ENCODE assay signal across 28 mouse cellular contexts in genomic region chr14:107568496-107568895, GRCm38 (mm10).
DNase-seq lines count a peak whose midpoint lies in the region; ATAC-seq and TF ChIP-seq lines count a peak whose summit lies in the region.
"Had no signal": no experiment of that assay in that cellular context is flagged by ENCODE, and none has a peak within 500 bp of the region (broad histone marks: within the 10 kb centered on the region; RNA-seq: fewer than 3 reads in every experiment).

No protein-coding gene starts in this region.

- no peaks in the 10 kb centered on the region for H3K27me3 ChIP-seq in forebrain, embryonic 11.5 days (ENCODE audit: control insufficient read depth, insufficient read depth, low read length)
- no peaks in the 10 kb centered on the region for H3K27me3 ChIP-seq in forebrain, postnatal 0 days (ENCODE audit: insufficient read depth, low read length)
- H3K27me3 ChIP-seq in hindbrain, embryonic 16.5 days (replicated peaks; ENCODE audit: control insufficient read depth, insufficient read depth, low read length) = no peaks in the 10 kb centered on the region
- no peaks in the 10 kb centered on the region for H3K27me3 ChIP-seq in hindbrain, embryonic 13.5 days
- no peaks in the 10 kb centered on the region for H3K27me3 ChIP-seq in neural tube, embryonic 14.5 days (ENCODE audit: control insufficient read depth, insufficient read depth, low read length)
- H3K27me3 ChIP-seq: embryonic facial prominence, embryonic 15.5 days; liver, embryonic 12.5 days; megakaryocyte, embryonic 14.5 days; Patski had no signal

- no peak for DNase-seq in forebrain, embryonic 11.5 days (ENCODE audit: low spot score)
- DNase-seq in forebrain, postnatal 0 days = no peak
- no peak for DNase-seq in neural tube, embryonic 10.5 days (ENCODE audit: extremely low spot score, low spot score)
- no peak for DNase-seq in adrenal gland, adult 18-20 months (ENCODE audit: low spot score in 2 of 2)
- DNase-seq: adrenal gland, postnatal 14 days; cerebellum, adult 18-20 months; gastrocnemius, postnatal 25 days; heart, adult 11 months; heart, postnatal 4 days; kidney, adult 9 months; kidney, postnatal 10 days; layer of hippocampus, postnatal 36 days; left cerebral cortex, postnatal 4 days; liver, postnatal 0 days; lung, postnatal 4 days; right cerebral cortex, postnatal 14 days; thymus, postnatal 4 days had no signal

- no peak overlapping the region for H3K4me3 ChIP-seq in forebrain, embryonic 11.5 days (ENCODE audit: low read depth, low read length)
- no peak overlapping the region for H3K4me3 ChIP-seq in forebrain, postnatal 0 days (ENCODE audit: low read depth, low read length)
- no peak overlapping the region for H3K4me3 ChIP-seq in hindbrain, embryonic 16.5 days (ENCODE audit: low read length)
- no peak overlapping the region for H3K4me3 ChIP-seq in hindbrain, embryonic 13.5 days
- no peak overlapping the region for H3K4me3 ChIP-seq in neural tube, embryonic 14.5 days (ENCODE audit: low read depth, low read length)
- H3K4me3 ChIP-seq: embryonic facial prominence, embryonic 15.5 days; heart, embryonic 10.5 days; liver, embryonic 12.5 days; megakaryocyte, embryonic 14.5 days had no signal

- no peak overlapping the region for H3K9ac ChIP-seq in forebrain, embryonic 11.5 days (ENCODE audit: low read length)
- H3K9ac ChIP-seq in forebrain, postnatal 0 days = no peak overlapping the region
- no peak overlapping the region for H3K9ac ChIP-seq in hindbrain, embryonic 16.5 days (ENCODE audit: low read depth, low read length)
- H3K9ac ChIP-seq in hindbrain, embryonic 13.5 days = no peak overlapping the region
- H3K9ac ChIP-seq in neural tube, embryonic 14.5 days (replicated peaks; ENCODE audit: low read depth, low read length) = no peak overlapping the region
- H3K9ac ChIP-seq: embryonic facial prominence, embryonic 15.5 days; liver, embryonic 12.5 days; liver, postnatal 0 days had no signal

- H3K36me3 ChIP-seq in forebrain, embryonic 11.5 days (ENCODE audit: control insufficient read depth, insufficient read depth, low read length) = no peaks in the 10 kb centered on the region
- no peaks in the 10 kb centered on the region for H3K36me3 ChIP-seq in forebrain, postnatal 0 days (ENCODE audit: insufficient read depth)
- H3K36me3 ChIP-seq in hindbrain, embryonic 16.5 days (ENCODE audit: control insufficient read depth, insufficient read depth, low read length) = no peaks in the 10 kb centered on the region
- H3K36me3 ChIP-seq in hindbrain, embryonic 13.5 days = no peaks in the 10 kb centered on the region
- H3K36me3 ChIP-seq in neural tube, embryonic 14.5 days (ENCODE audit: control insufficient read depth, insufficient read depth, low read length) = no peaks in the 10 kb centered on the region
- H3K36me3 ChIP-seq: embryonic facial prominence, embryonic 15.5 days; G1E; heart, embryonic 10.5 days; liver, embryonic 12.5 days had no signal

- no peak overlapping the region for H3K27ac ChIP-seq in forebrain, embryonic 11.5 days (ENCODE audit: low read depth, low read length)
- no peak overlapping the region for H3K27ac ChIP-seq in forebrain, postnatal 0 days (ENCODE audit: low read depth, low read length)
- no peak overlapping the region for H3K27ac ChIP-seq in hindbrain, embryonic 16.5 days (ENCODE audit: low read depth, low read length)
- no peak overlapping the region for H3K27ac ChIP-seq in hindbrain, embryonic 13.5 days
- no peak overlapping the region for H3K27ac ChIP-seq in neural tube, embryonic 14.5 days (ENCODE audit: low read depth, low read length)
- H3K27ac ChIP-seq: embryonic facial prominence, embryonic 15.5 days; heart, embryonic 10.5 days; liver, embryonic 12.5 days had no signal

- ATAC-seq in forebrain, embryonic 11.5 days (replicated peaks; ENCODE audit: low FRiP score) = peak; percentile 85
- no peak for ATAC-seq in forebrain, postnatal 0 days
- ATAC-seq in hindbrain, embryonic 16.5 days = 0 out of 2 replicates have a peak, but pooled peaks have one; percentile 14
- ATAC-seq in hindbrain, embryonic 13.5 days (ENCODE audit: low FRiP score) = no peak
- ATAC-seq in neural tube, embryonic 14.5 days (ENCODE audit: low read depth) = peak; percentile 49; the same call in 1 of the 2 replicates
- ATAC-seq: intestine, postnatal 0 days; liver, embryonic 12.5 days; liver, postnatal 0 days; lung, postnatal 0 days; Patski had no signal

- H3K9me3 ChIP-seq in forebrain, embryonic 11.5 days (ENCODE audit: control insufficient read depth, low read length) = no peaks in the 10 kb centered on the region
- no peaks in the 10 kb centered on the region; the same call in 1 of the 2 replicates for H3K9me3 ChIP-seq in forebrain, postnatal 0 days (ENCODE audit: low read length)
- H3K9me3 ChIP-seq in hindbrain, embryonic 16.5 days (ENCODE audit: control insufficient read depth, low read length) = no peaks in the 10 kb centered on the region
- H3K9me3 ChIP-seq in hindbrain, embryonic 13.5 days = no peaks in the 10 kb centered on the region
- no peaks in the 10 kb centered on the region for H3K9me3 ChIP-seq in neural tube, embryonic 14.5 days (ENCODE audit: control insufficient read depth, low read length)
- H3K9me3 ChIP-seq: embryonic facial prominence, embryonic 15.5 days; G1E; heart, embryonic 10.5 days; liver, embryonic 12.5 days; megakaryocyte, embryonic 14.5 days had no signal

- WGBS in forebrain, embryonic 11.5 days = 35% methylated on average over 2 of the region's 2 CpGs
- 17% methylated on average over 2 of the region's 2 CpGs for WGBS in forebrain, postnatal 0 days
- WGBS in hindbrain, embryonic 16.5 days = 51% methylated on average over 2 of the region's 2 CpGs
- 69% methylated on average over 2 of the region's 2 CpGs for WGBS in hindbrain, embryonic 13.5 days
- 65% methylated on average over 2 of the region's 2 CpGs for WGBS in neural tube, embryonic 14.5 days

- no peak for TF ChIP-seq CTCF in forebrain, postnatal 0 days (IDR thresholded peaks at IDR 0.05; ENCODE audit: low read depth)

- H3K4me1 ChIP-seq in forebrain, embryonic 11.5 days (replicated peaks; ENCODE audit: control insufficient read depth, insufficient read depth, low read length) = no peaks in the 10 kb centered on the region
- H3K4me1 ChIP-seq in forebrain, postnatal 0 days (ENCODE audit: insufficient read depth) = no peaks in the 10 kb centered on the region
- no peaks in the 10 kb centered on the region for H3K4me1 ChIP-seq in hindbrain, embryonic 16.5 days (ENCODE audit: control insufficient read depth, insufficient read depth, low read depth, low read length)
- no peaks in the 10 kb centered on the region for H3K4me1 ChIP-seq in hindbrain, embryonic 13.5 days (replicated peaks)
- H3K4me1 ChIP-seq in neural tube, embryonic 14.5 days (ENCODE audit: control insufficient read depth, insufficient read depth, low read length) = no peaks in the 10 kb centered on the region
- H3K4me1 ChIP-seq: embryonic facial prominence, embryonic 15.5 days; heart, embryonic 10.5 days; liver, embryonic 12.5 days; megakaryocyte, embryonic 14.5 days had no signal

- H3K4me2 ChIP-seq in forebrain, embryonic 11.5 days (ENCODE audit: low read depth, low read length, severe bottlenecking) = no peak overlapping the region
- H3K4me2 ChIP-seq in forebrain, postnatal 0 days (ENCODE audit: low read depth) = no peak overlapping the region
- H3K4me2 ChIP-seq in hindbrain, embryonic 16.5 days (ENCODE audit: low read length) = no peak overlapping the region
- H3K4me2 ChIP-seq in hindbrain, embryonic 13.5 days = no peak overlapping the region
- no peak overlapping the region for H3K4me2 ChIP-seq in neural tube, embryonic 14.5 days (ENCODE audit: low read depth, low read length)
- H3K4me2 ChIP-seq: embryonic facial prominence, embryonic 15.5 days; liver, embryonic 12.5 days had no signal

Comparison
In these comparisons a context has a peak if more than half of its experiments do, and no peak if none do; other contexts are left out.
1. ATAC-seq: peak in forebrain, embryonic 11.5 days (single experiment), hindbrain, embryonic 16.5 days (single experiment) and neural tube, embryonic 14.5 days (single experiment); none in forebrain, postnatal 0 days (single experiment) and hindbrain, embryonic 13.5 days (single experiment).